Mouse (Mus musculus) kidney, embryonic 14.5 days (tissue): Measurements from ENCODE around the gene Tmem218. TPM values are rescaled to one million over a fixed set of nuclear protein-coding genes. Genes with fewer than 3 reads are reported as not detected.

Experiments
- ATAC-seq: fragments of 200-750 bp; cut with Nextera tagmentation; 2 replicates; pipeline ENCODE4 v1.8.0; 2017; ENCODE audit warnings: moderate number of reproducible peaks, mild to moderate bottlenecking, moderate TSS enrichment, moderate library complexity; ENCODE audit not compliant: low FRiP score, low TSS enrichment
- H3K27ac ChIP-seq: fragments of 300-500 bp; sonication (generic); 2 replicates; pipeline ENCODE4 v1.5.1; 2014; ENCODE audit warnings: low read depth, mild to moderate bottlenecking, low read length, moderate library complexity, mixed read lengths
- H3K27me3 ChIP-seq: fragments of 300-500 bp; sonication (generic); 2 replicates; pipeline ENCODE4 v1.6.1; 2014; ENCODE audit warnings: mild to moderate bottlenecking, low read length; ENCODE audit not compliant: control insufficient read depth, insufficient read depth
- H3K36me3 ChIP-seq: fragments of 300-500 bp; sonication (generic); 2 replicates; pipeline ENCODE4 v1.6.1; 2014; ENCODE audit warnings: low read length, mixed read lengths; ENCODE audit not compliant: control insufficient read depth, insufficient read depth
- H3K4me1 ChIP-seq: fragments of 300-500 bp; sonication (generic); 2 replicates; pipeline ENCODE4 v1.6.1; 2014; ENCODE audit warnings: low read length, mixed read lengths; ENCODE audit not compliant: control insufficient read depth, insufficient read depth
- H3K4me2 ChIP-seq: fragments of 300-500 bp; sonication (generic); replicated peaks from 2 replicates; pipeline ENCODE4 v1.6.1; 2014; ENCODE audit warnings: low read depth, mild to moderate bottlenecking, low read length
- H3K4me3 ChIP-seq: fragments of 300-500 bp; sonication (generic); 2 replicates; pipeline ENCODE4 v1.5.1; 2014; ENCODE audit warnings: mild to moderate bottlenecking, low read length
- H3K9ac ChIP-seq: fragments of 300-500 bp; sonication (generic); 2 replicates; pipeline ENCODE4 v1.6.1; 2014; ENCODE audit warnings: low read depth, mild to moderate bottlenecking, low read length, moderate library complexity
- H3K9me3 ChIP-seq: fragments of 300-500 bp; sonication (generic); 2 replicates; pipeline ENCODE4 v1.6.1; 2016; ENCODE audit warnings: low read length; ENCODE audit not compliant: control insufficient read depth
- WGBS: fragments of 180-500 bp; shearing (Covaris S2); extraction: QIAGEN DNeasy Blood & Tissue Kit; methylation state at CpG from one replicate; pipeline ENCODE4 v1.1.7; 2014; 5-methylcytosine and 5-hydroxymethylcytosine counted together
- polyA plus RNA-seq: library from polyadenylated mRNA; unstranded; fragments of >200 nt; fragmentation: Nextera tagmentation; extraction: Ambion mirVana; gene quantifications from 2 replicates; pipeline ENCODE4 v1.2.1, GENCODE M21; 2014

Tmem218 gene
- polyA plus RNA-seq, 1 experiment from 2014 or later: 13.6 TPM

- WGBS: 87% methylated on average over 5 of the region's 5 CpGs
- no peak for ATAC-seq
- no peaks in the 10 kb centered on the region for H3K9me3 ChIP-seq
Measured at GRCm38 (mm10) chr9:37181596-37181995, 26.4 kb upstream of the Tmem218 start.

GRCm38 (mm10) chr9:37183176-37183575 is 24.8 kb upstream of the Tmem218 start:
- H3K27ac ChIP-seq: no peak overlapping the region
- WGBS: 83% methylated on average over 2 of the region's 2 CpGs
- no peak overlapping the region for H3K9ac ChIP-seq
- H3K36me3 ChIP-seq: no peaks in the 10 kb centered on the region
- no peaks in the 10 kb centered on the region for H3K9me3 ChIP-seq
- H3K4me2 ChIP-seq: no peak overlapping the region
- no peak for ATAC-seq
- H3K4me3 ChIP-seq: no peak overlapping the region
- H3K4me1 ChIP-seq: no peaks in the 10 kb centered on the region
- H3K27me3 ChIP-seq: no peaks in the 10 kb centered on the region

More at GRCm38 (mm10) chr9:37181596-37181995, 26.4 kb upstream of the Tmem218 start:
- Histone ChIP-seq H3K27ac (no peak overlapping the region), H3K36me3 (no peaks in the 10 kb centered on the region), H3K4me3 (no peak overlapping the region), H3K4me2 (no peak overlapping the region), H3K9ac (no peak overlapping the region), H3K27me3 (no peaks in the 10 kb centered on the region), H3K4me1 (no peaks in the 10 kb centered on the region; the same call in 1 of the 2 replicates)

- Histone ChIP-seq H3K27me3 (no peaks in the 10 kb centered on the region), H3K9me3 (no peaks in the 10 kb centered on the region), H3K4me2 (no peak overlapping the region), H3K4me1 (no peaks in the 10 kb centered on the region), H3K36me3 (no peaks in the 10 kb centered on the region), H3K4me3 (no peak overlapping the region), H3K27ac (no peak overlapping the region), H3K9ac (no peak overlapping the region)
- 88% methylated on average over 5 of the region's 5 CpGs for WGBS
- ATAC-seq: no peak
Measured at GRCm38 (mm10) chr9:37187407-37187806, 20.6 kb upstream of the Tmem218 start.

GRCm38 (mm10) chr9:37188024-37188423 is 20.0 kb upstream of the Tmem218 start:
- no peak for ATAC-seq
- Histone ChIP-seq H3K27me3 (no peaks in the 10 kb centered on the region), H3K36me3 (no peaks in the 10 kb centered on the region), H3K27ac (no peak overlapping the region), H3K4me2 (no peak overlapping the region), H3K9ac (no peak overlapping the region), H3K9me3 (no peaks in the 10 kb centered on the region), H3K4me3 (no peak overlapping the region), H3K4me1 (no peaks in the 10 kb centered on the region)
- WGBS: 82% methylated on average over 3 of the region's 3 CpGs

- Histone ChIP-seq H3K36me3 (no peaks in the 10 kb centered on the region), H3K9ac (no peak overlapping the region), H3K27ac (no peak overlapping the region), H3K4me2 (no peak overlapping the region), H3K4me1 (no peaks in the 10 kb centered on the region), H3K4me3 (no peak overlapping the region), H3K9me3 (no peaks in the 10 kb centered on the region), H3K27me3 (no peaks in the 10 kb centered on the region)
- ATAC-seq: no peak
- 80% methylated on average over 4 of the region's 4 CpGs for WGBS
Measured at GRCm38 (mm10) chr9:37197067-37197466, 11.0 kb upstream of the Tmem218 start.

- ATAC-seq: no peak
- WGBS: 49% methylated on average over 5 of the region's 5 CpGs
- Histone ChIP-seq H3K4me1 (no peaks in the 10 kb centered on the region), H3K4me3 (no peak overlapping the region), H3K27ac (no peak overlapping the region), H3K9ac (no peak overlapping the region), H3K27me3 (no peaks in the 10 kb centered on the region), H3K36me3 (no peaks in the 10 kb centered on the region), H3K9me3 (no peaks in the 10 kb centered on the region), H3K4me2 (no peak overlapping the region)
Measured at GRCm38 (mm10) chr9:37200414-37200813, 7.6 kb upstream of the Tmem218 start.

GRCm38 (mm10) chr9:37203884-37204283 is 4.1 kb upstream of the Tmem218 start:
- no peak overlapping the region for H3K4me2 ChIP-seq
- H3K9me3 ChIP-seq: no peaks in the 10 kb centered on the region
- ATAC-seq: no peak
- no peak overlapping the region for H3K9ac ChIP-seq
- no peaks in the 10 kb centered on the region for H3K27me3 ChIP-seq
- H3K4me1 ChIP-seq: no peaks in the 10 kb centered on the region; the same call in 1 of the 2 replicates
- WGBS: 57% methylated on average over 5 of the region's 5 CpGs
- H3K27ac ChIP-seq: no peak overlapping the region
- H3K36me3 ChIP-seq: no peaks in the 10 kb centered on the region
- no peak overlapping the region for H3K4me3 ChIP-seq

- 86% methylated on average over 13 of the region's 13 CpGs for WGBS
- no peak for ATAC-seq
- H3K4me2 ChIP-seq: no peak overlapping the region
- no peaks in the 10 kb centered on the region; the same call in 1 of the 2 replicates for H3K4me1 ChIP-seq
- no peaks in the 10 kb centered on the region for H3K36me3 ChIP-seq
- no peaks in the 10 kb centered on the region for H3K9me3 ChIP-seq
- no peak overlapping the region for H3K4me3 ChIP-seq
- H3K9ac ChIP-seq: no peak overlapping the region
- H3K27me3 ChIP-seq: no peaks in the 10 kb centered on the region
- H3K27ac ChIP-seq: no peak overlapping the region
Measured at GRCm38 (mm10) chr9:37213060-37213738, 5.2 kb downstream of the Tmem218 start.

- ATAC-seq: no peak
- no peak overlapping the region for H3K9ac ChIP-seq
- H3K4me2 ChIP-seq: no peak overlapping the region
- no peaks in the 10 kb centered on the region for H3K4me1 ChIP-seq
- H3K27me3 ChIP-seq: no peaks in the 10 kb centered on the region
- H3K9me3 ChIP-seq: no peaks in the 10 kb centered on the region
- H3K27ac ChIP-seq: no peak overlapping the region
- H3K36me3 ChIP-seq: no peaks in the 10 kb centered on the region
- WGBS: 82% methylated on average over 9 of the region's 9 CpGs
- H3K4me3 ChIP-seq: no peak overlapping the region
Measured at GRCm38 (mm10) chr9:37214327-37215060, 6.5 kb downstream of the Tmem218 start.
